Mouse (Mus musculus): ENCODE data around the gene Kpna2. TPM values are rescaled to one million over a fixed set of nuclear protein-coding genes. Genes with fewer than 3 reads are reported as not detected.

The Kpna2 gene
- total and polyA plus RNA-seq, 2 experiments from 2014 or later: 82.8 to 92.7 TPM

DNA sequence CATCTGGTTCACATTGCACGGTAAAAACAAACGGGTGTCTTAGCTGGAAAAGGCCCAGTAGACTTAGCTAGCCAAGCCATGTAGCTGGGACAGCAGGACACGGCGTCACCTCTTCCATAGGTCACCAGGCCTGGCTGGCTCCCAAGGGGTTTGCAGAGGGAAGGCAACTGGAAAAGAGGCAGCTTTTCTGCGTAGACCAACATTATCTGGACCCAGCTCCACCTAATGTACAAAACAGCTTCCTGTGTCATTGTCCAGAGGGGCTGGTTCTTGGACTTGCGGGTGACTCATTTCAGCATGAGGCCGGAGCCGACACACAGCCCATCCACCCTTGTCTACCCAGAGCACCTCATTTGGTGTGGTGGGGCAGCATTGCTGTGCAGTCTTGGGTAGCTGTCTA, 23.1 kb downstream of the Kpna2 start:
- H3K36me3 ChIP-seq (ENCODE audit: insufficient read depth, low read length): no peaks in the 10 kb centered on the region
- H3K9ac ChIP-seq (replicated peaks; ENCODE audit: low read length, poor library complexity, severe bottlenecking): no peak overlapping the region
- TF ChIP-seq CTCF (IDR thresholded peaks at IDR 0.05): no peak
- no peak overlapping the region for H3K4me3 ChIP-seq (ENCODE audit: low read depth, low read length)
- DNase-seq (ENCODE audit: low spot score) (no peak), ATAC-seq (ENCODE audit: low FRiP score) (no peak)
- no peak overlapping the region for H3K4me2 ChIP-seq (ENCODE audit: low read depth, low read length, poor library complexity, severe bottlenecking)
- no peak overlapping the region for H3K27ac ChIP-seq (ENCODE audit: low read depth, low read length)
- WGBS: 80% methylated on average over 8 of the region's 8 CpGs
- no peaks in the 10 kb centered on the region for H3K27me3 ChIP-seq (ENCODE audit: insufficient read depth, low read length)
- H3K4me1 ChIP-seq (ENCODE audit: insufficient read depth, low read length): no peaks in the 10 kb centered on the region
- no peaks in the 10 kb centered on the region for H3K9me3 ChIP-seq (ENCODE audit: low read length)

DNA sequence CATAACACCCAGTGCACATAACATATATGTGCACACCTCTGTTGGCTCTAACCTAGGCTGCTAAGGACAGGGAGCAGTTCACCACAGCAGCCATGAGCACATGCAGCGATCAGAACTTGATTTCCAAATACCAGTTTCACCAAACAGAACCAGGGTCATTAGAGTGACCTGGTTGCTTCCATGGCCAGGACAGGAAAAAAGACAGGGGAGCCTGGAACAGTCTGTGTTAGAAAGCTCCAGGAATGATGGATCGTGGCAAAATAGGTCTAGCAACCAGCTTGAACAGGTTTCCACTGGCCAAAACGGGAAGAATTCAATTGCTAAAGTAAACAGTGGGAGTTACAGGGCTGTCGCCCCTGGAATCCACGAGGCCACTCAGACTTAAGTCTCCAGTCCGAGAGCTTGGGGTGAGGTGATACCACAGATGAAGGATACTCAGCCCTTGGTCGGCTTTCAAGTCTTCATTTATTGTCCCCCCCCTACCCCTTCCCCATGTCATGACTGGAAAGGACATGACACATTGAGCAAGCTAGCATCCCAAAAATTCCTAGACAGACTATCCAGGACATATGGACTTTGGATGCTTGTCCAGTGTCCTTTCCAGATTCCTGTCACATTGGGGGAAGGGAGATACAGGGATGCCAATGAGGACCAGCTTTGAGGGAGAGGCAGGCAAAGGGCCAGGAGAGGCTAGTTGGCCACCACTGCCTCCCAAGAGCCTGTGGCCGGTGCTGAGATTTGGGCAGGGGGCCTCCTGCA, 23.7 kb downstream of the Kpna2 start:
- no peak for TF ChIP-seq CTCF (IDR thresholded peaks at IDR 0.05)
- 80% methylated on average over 8 of the region's 8 CpGs for WGBS
- no peak for DNase-seq (ENCODE audit: low spot score)
- Histone ChIP-seq H3K4me1 (ENCODE audit: insufficient read depth, low read length) (no peaks in the 10 kb centered on the region), H3K27ac (ENCODE audit: low read depth, low read length) (no peak overlapping the region), H3K9me3 (ENCODE audit: low read length) (no peaks in the 10 kb centered on the region), H3K27me3 (ENCODE audit: insufficient read depth, low read length) (no peaks in the 10 kb centered on the region), H3K9ac (replicated peaks; ENCODE audit: low read length, poor library complexity, severe bottlenecking) (no peak overlapping the region), H3K4me2 (ENCODE audit: low read depth, low read length, poor library complexity, severe bottlenecking) (no peak overlapping the region), H3K36me3 (ENCODE audit: insufficient read depth, low read length) (no peaks in the 10 kb centered on the region), H3K4me3 (ENCODE audit: low read depth, low read length) (no peak overlapping the region)
- ATAC-seq (ENCODE audit: low FRiP score): no peak

DNA sequence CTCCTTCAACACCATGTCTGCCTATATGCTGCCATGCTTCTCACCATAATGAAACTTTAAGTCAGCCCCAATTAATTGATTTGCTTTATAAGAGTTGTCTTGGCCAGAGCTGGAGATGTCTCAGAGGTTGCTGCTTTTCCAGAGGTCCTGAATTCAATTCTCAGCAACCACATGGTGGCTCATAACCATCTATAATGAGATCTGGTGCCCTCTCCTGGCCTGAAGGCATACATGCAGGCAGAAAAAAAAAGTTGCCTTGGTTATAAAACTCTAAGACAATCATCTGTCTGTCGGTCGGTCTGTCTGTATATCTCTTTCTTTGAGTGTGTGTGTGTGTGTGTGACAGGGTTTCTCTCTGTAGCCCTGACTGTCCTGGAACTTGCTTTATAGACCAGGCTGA, 24.9 kb downstream of the Kpna2 start:
- Histone ChIP-seq H3K27me3 (ENCODE audit: insufficient read depth, low read length) (no peaks in the 10 kb centered on the region), H3K27ac (ENCODE audit: low read depth, low read length) (no peak overlapping the region), H3K9me3 (ENCODE audit: low read length) (no peaks in the 10 kb centered on the region), H3K4me3 (ENCODE audit: low read depth, low read length) (no peak overlapping the region), H3K36me3 (ENCODE audit: insufficient read depth, low read length) (no peaks in the 10 kb centered on the region), H3K4me1 (ENCODE audit: insufficient read depth, low read length) (no peaks in the 10 kb centered on the region), H3K9ac (replicated peaks; ENCODE audit: low read length, poor library complexity, severe bottlenecking) (no peak overlapping the region), H3K4me2 (ENCODE audit: low read depth, low read length, poor library complexity, severe bottlenecking) (no peak overlapping the region)
- peak; percentile 51 for TF ChIP-seq CTCF (IDR thresholded peaks at IDR 0.05)
- ATAC-seq (ENCODE audit: low FRiP score) (no peak), DNase-seq (ENCODE audit: low spot score) (no peak)
- WGBS: 83% methylated on average over 2 of the region's 2 CpGs

DNA sequence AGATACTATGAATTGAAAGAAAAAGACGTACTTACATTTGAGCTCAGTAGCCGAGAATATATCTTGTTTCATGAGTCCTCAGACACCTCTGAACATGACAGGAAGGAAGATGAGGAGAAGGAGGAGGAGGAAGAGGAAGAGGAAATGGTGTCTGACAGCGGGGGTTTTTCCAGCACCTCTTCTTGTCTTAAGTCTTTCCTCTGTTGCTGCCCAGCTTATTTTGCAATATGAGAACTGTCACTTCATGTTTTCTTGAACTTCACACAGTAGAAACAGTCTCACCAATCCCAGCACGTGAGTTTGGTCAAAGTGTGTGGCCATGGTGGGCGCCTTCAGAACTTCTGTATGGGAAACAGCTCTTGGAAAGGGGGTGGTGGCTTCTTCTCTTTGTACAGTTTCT, 26.3 kb downstream of the Kpna2 start:
- TF ChIP-seq CTCF (IDR thresholded peaks at IDR 0.05): no peak
- Histone ChIP-seq H3K4me3 (ENCODE audit: low read depth, low read length) (no peak overlapping the region), H3K4me2 (ENCODE audit: low read depth, low read length, poor library complexity, severe bottlenecking) (no peak overlapping the region), H3K27me3 (ENCODE audit: insufficient read depth, low read length) (no peaks in the 10 kb centered on the region), H3K9me3 (ENCODE audit: low read length) (no peaks in the 10 kb centered on the region), H3K36me3 (ENCODE audit: insufficient read depth, low read length) (no peaks in the 10 kb centered on the region), H3K27ac (ENCODE audit: low read depth, low read length) (no peak overlapping the region), H3K4me1 (ENCODE audit: insufficient read depth, low read length) (no peaks in the 10 kb centered on the region), H3K9ac (replicated peaks; ENCODE audit: low read length, poor library complexity, severe bottlenecking) (no peak overlapping the region)
- no peak for DNase-seq (ENCODE audit: low spot score)
- WGBS: 90% methylated on average over 5 of the region's 5 CpGs
- no peak for ATAC-seq (ENCODE audit: low FRiP score)

DNA sequence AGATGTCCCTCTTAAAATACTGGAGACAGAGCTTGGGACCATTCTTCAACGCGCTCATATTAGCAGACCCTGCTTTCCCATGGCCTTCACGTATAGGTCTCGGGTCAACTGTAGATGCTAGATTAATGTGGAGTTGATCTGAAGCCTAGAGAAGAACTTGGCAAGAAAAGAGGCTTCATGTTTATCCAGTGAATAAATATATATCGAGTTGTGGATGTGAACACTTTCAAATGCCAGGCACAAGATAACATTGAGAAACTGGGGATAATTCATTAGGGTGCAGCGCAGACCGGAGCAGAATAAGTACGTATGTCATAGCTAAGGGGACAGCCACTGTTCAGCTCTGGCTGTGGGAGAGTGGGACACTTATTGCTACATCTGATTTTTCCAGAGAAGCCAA, 29.5 kb downstream of the Kpna2 start:
- Histone ChIP-seq H3K27me3 (ENCODE audit: insufficient read depth, low read length) (no peaks in the 10 kb centered on the region), H3K4me2 (ENCODE audit: low read depth, low read length, poor library complexity, severe bottlenecking) (no peak overlapping the region), H3K9me3 (ENCODE audit: low read length) (no peaks in the 10 kb centered on the region), H3K4me3 (ENCODE audit: low read depth, low read length) (no peak overlapping the region), H3K9ac (replicated peaks; ENCODE audit: low read length, poor library complexity, severe bottlenecking) (no peak overlapping the region), H3K27ac (ENCODE audit: low read depth, low read length) (no peak overlapping the region), H3K36me3 (ENCODE audit: insufficient read depth, low read length) (no peaks in the 10 kb centered on the region), H3K4me1 (ENCODE audit: insufficient read depth, low read length) (no peaks in the 10 kb centered on the region)
- WGBS: 97% methylated on average over 8 of the region's 8 CpGs
- DNase-seq (ENCODE audit: low spot score): no peak
- ATAC-seq (ENCODE audit: low FRiP score): no peak
- no peak for TF ChIP-seq CTCF (IDR thresholded peaks at IDR 0.05)

DNA sequence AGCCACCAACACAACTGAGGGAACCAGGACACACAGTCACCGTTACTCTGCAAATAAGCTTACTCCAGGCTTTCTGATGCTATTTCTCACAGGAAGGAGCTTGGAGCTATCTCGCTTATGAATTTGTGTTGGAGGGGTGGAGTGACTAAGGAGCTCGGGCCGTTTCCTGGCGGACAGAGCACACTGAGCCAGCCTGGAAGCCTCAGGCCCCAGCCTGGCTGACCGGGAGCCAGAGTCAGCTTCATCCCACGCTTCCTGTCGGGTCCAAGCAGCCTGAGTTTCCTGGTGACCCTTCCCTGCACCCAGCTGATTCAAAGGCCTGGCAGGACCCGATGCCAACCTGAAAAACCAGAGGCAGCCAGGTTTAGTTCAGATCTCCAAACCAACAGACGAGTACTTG, 31.7 kb downstream of the Kpna2 start:
- H3K4me1 ChIP-seq (ENCODE audit: insufficient read depth, low read length): no peaks in the 10 kb centered on the region
- DNase-seq (ENCODE audit: low spot score): no peak
- no peaks in the 10 kb centered on the region for H3K27me3 ChIP-seq (ENCODE audit: insufficient read depth, low read length)
- H3K9ac ChIP-seq (replicated peaks; ENCODE audit: low read length, poor library complexity, severe bottlenecking): no peak overlapping the region
- no peaks in the 10 kb centered on the region for H3K36me3 ChIP-seq (ENCODE audit: insufficient read depth, low read length)
- no peak overlapping the region for H3K4me2 ChIP-seq (ENCODE audit: low read depth, low read length, poor library complexity, severe bottlenecking)
- no peak for ATAC-seq (ENCODE audit: low FRiP score)
- WGBS: 84% methylated on average over 10 of the region's 10 CpGs
- H3K9me3 ChIP-seq (ENCODE audit: low read length): no peaks in the 10 kb centered on the region
- TF ChIP-seq CTCF (IDR thresholded peaks at IDR 0.05): no peak
- H3K27ac ChIP-seq (ENCODE audit: low read depth, low read length): no peak overlapping the region
- no peak overlapping the region for H3K4me3 ChIP-seq (ENCODE audit: low read depth, low read length)
